Mouse (Mus musculus): ENCODE measurements around the gene Tmem236. TPM values are rescaled to one million over a fixed set of nuclear protein-coding genes. Genes with fewer than 3 reads are reported as not detected.

The Tmem236 gene
- polyA plus RNA-seq, 1 experiment from 2014 or later: 0.08 TPM

DNA sequence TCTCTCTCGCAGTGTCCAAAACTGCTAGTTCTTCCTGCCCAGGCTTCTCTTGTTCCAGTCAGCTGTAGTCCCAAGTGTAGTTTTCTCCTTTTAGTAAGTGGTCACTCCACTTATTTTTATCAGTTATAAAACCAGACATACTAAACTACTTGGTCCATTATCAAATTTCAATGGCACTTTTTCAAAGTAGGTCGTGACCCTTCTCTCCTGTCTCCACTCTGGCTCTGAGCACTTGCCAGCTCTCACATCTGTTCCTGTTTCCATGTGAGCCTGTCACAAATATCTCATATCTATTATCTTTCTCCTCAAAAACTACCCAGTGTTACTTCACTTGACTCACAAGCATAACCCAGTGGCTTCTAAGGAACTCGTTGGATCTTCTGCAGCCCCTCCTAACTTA is 29.0 kb upstream of the Tmem236 start:
- 88% methylated on average over 3 of the region's 3 CpGs for WGBS
- no peak overlapping the region for H3K4me3 ChIP-seq (ENCODE audit: low read depth, low read length)
- H3K9me3 ChIP-seq (ENCODE audit: control insufficient read depth, low read length): no peaks in the 10 kb centered on the region
- H3K4me2 ChIP-seq (replicated peaks; ENCODE audit: low read depth, low read length): no peak overlapping the region
- no peak overlapping the region for H3K27ac ChIP-seq (ENCODE audit: low read depth, low read length)
- no peak for DNase-seq (ENCODE audit: low spot score)
- ATAC-seq (ENCODE audit: low FRiP score): no peak
- 0 out of 2 replicates have a peak, but pooled peaks cover 2% of the 10 kb centered on the region for H3K36me3 ChIP-seq (ENCODE audit: control insufficient read depth, insufficient read depth, low read length)
- no peak overlapping the region for H3K9ac ChIP-seq (ENCODE audit: low read depth, low read length)
- no peaks in the 10 kb centered on the region for H3K27me3 ChIP-seq (ENCODE audit: control insufficient read depth, insufficient read depth, low read length)
- H3K4me1 ChIP-seq (replicated peaks; ENCODE audit: control insufficient read depth, insufficient read depth, low read length): no peaks in the 10 kb centered on the region

DNA sequence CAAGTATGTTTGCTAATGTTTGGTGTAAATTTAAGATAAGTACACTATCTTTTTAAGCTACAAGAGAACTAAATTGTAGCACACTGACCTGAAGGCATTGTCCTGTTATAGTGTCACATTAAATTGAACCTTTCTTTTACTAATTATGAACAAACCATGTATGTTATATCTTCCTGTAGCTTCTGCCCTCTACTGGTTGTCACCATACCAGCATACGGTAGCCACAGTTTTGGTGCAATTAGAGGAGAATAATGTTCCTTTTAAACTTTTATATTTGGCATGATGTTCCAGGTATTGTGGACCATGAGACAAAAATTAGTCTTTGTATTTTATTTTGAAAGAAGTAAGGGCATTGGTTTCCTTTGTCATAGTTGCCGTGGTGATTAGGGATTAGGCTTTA is 27.4 kb upstream of the Tmem236 start:
- Histone ChIP-seq H3K4me3 (ENCODE audit: low read depth, low read length) (no peak overlapping the region), H3K9me3 (ENCODE audit: control insufficient read depth, low read length) (no peaks in the 10 kb centered on the region), H3K4me2 (replicated peaks; ENCODE audit: low read depth, low read length) (no peak overlapping the region), H3K27ac (ENCODE audit: low read depth, low read length) (no peak overlapping the region), H3K27me3 (ENCODE audit: control insufficient read depth, insufficient read depth, low read length) (no peaks in the 10 kb centered on the region), H3K4me1 (replicated peaks; ENCODE audit: control insufficient read depth, insufficient read depth, low read length) (no peaks in the 10 kb centered on the region), H3K9ac (ENCODE audit: low read depth, low read length) (no peak overlapping the region), H3K36me3 (ENCODE audit: control insufficient read depth, insufficient read depth, low read length) (0 out of 2 replicates have a peak, but pooled peaks cover 2% of the 10 kb centered on the region)
- WGBS: 89% methylated on average over 2 of the region's 2 CpGs
- DNase-seq (ENCODE audit: low spot score): peak; percentile 16
- ATAC-seq (ENCODE audit: low FRiP score): no peak

DNA sequence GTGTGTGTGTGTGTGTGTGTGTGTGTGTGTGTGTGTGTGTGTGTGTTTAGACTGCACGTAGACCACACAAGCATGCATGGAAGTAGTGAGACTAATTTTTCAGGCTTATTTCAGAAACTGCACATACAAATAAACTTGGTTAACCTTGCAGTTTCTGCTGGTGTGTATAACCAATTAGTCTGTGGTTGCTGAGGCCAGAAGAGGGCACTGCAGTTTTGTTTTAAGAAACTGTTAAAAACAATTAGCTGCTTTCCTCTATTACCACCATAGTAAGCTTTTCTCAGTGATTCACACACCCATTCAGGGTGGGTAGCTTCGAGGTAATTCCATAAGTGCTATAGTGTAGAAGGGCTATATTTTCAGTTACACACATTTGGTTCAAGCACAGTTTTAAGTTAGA is 23.5 kb upstream of the Tmem236 start:
- Histone ChIP-seq H3K4me2 (replicated peaks; ENCODE audit: low read depth, low read length) (no peak overlapping the region), H3K4me1 (replicated peaks; ENCODE audit: control insufficient read depth, insufficient read depth, low read length) (no peaks in the 10 kb centered on the region), H3K9ac (ENCODE audit: low read depth, low read length) (no peak overlapping the region), H3K4me3 (ENCODE audit: low read depth, low read length) (no peak overlapping the region), H3K27ac (ENCODE audit: low read depth, low read length) (no peak overlapping the region), H3K9me3 (ENCODE audit: control insufficient read depth, low read length) (no peaks in the 10 kb centered on the region), H3K36me3 (ENCODE audit: control insufficient read depth, insufficient read depth, low read length) (no peaks in the 10 kb centered on the region), H3K27me3 (ENCODE audit: control insufficient read depth, insufficient read depth, low read length) (no peaks in the 10 kb centered on the region)
- DNase-seq (ENCODE audit: low spot score) (no peak), ATAC-seq (ENCODE audit: low FRiP score) (no peak)
- WGBS: 92% methylated on average over 2 of the region's 2 CpGs

DNA sequence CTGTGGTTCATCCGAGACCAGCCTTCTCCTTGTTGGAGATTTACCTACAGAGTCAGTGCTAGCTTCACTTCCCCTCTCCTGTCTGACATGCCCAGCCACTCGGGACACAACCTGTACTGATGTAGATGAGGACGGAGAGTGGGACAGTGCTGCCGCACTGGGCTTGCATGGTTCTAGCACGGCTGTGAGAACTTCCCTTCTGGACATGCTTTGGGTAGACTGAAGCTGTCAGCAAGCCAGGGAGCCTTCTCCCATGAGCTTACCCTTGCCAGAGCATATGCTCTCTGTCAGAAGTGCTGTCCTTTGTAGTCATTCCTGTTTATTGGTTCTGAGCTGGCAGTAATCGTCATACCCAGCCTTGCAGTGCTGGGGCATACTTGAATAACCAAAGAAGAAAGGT is 22.5 kb upstream of the Tmem236 start:
- Histone ChIP-seq H3K4me1 (replicated peaks; ENCODE audit: control insufficient read depth, insufficient read depth, low read length) (no peaks in the 10 kb centered on the region), H3K4me2 (replicated peaks; ENCODE audit: low read depth, low read length) (no peak overlapping the region), H3K9ac (ENCODE audit: low read depth, low read length) (no peak overlapping the region), H3K27me3 (ENCODE audit: control insufficient read depth, insufficient read depth, low read length) (no peaks in the 10 kb centered on the region), H3K27ac (ENCODE audit: low read depth, low read length) (no peak overlapping the region), H3K36me3 (ENCODE audit: control insufficient read depth, insufficient read depth, low read length) (no peaks in the 10 kb centered on the region), H3K4me3 (ENCODE audit: low read depth, low read length) (no peak overlapping the region), H3K9me3 (ENCODE audit: control insufficient read depth, low read length) (no peaks in the 10 kb centered on the region)
- no peak for ATAC-seq (ENCODE audit: low FRiP score)
- no peak for DNase-seq (ENCODE audit: low spot score)
- 93% methylated on average over 6 of the region's 6 CpGs for WGBS

DNA sequence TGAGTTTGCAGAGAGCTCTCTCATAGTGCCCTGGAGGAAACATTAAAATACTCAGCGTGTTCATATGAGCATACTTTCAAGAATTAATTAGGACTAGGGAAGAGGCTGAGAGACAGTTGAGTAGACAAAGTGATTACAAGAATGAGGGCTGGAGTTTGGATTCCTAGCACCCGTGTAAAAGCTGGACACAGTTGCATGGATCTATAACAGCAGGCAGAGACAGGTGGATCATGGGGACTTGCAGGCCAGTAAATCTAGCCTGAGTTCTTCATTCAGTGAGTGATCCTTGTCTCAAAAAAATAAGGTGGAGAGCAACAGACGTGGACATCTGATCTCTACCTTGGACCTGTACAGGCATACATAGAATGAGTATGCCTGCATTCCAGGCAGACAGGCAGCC is 15.3 kb upstream of the Tmem236 start:
- no peaks in the 10 kb centered on the region for H3K27me3 ChIP-seq (ENCODE audit: control insufficient read depth, insufficient read depth, low read length)
- H3K4me3 ChIP-seq (ENCODE audit: low read depth, low read length): no peak overlapping the region
- ATAC-seq (ENCODE audit: low FRiP score) (no peak), DNase-seq (ENCODE audit: low spot score) (no peak)
- H3K9ac ChIP-seq (ENCODE audit: low read depth, low read length): no peak overlapping the region
- no peak overlapping the region for H3K4me2 ChIP-seq (replicated peaks; ENCODE audit: low read depth, low read length)
- H3K36me3 ChIP-seq (ENCODE audit: control insufficient read depth, insufficient read depth, low read length): no peaks in the 10 kb centered on the region
- no peaks in the 10 kb centered on the region for H3K9me3 ChIP-seq (ENCODE audit: control insufficient read depth, low read length)
- no peaks in the 10 kb centered on the region for H3K4me1 ChIP-seq (replicated peaks; ENCODE audit: control insufficient read depth, insufficient read depth, low read length)
- H3K27ac ChIP-seq (ENCODE audit: low read depth, low read length): no peak overlapping the region
- 93% methylated on average over 3 of the region's 3 CpGs for WGBS

- Histone ChIP-seq H3K4me1 (replicated peaks; ENCODE audit: control insufficient read depth, insufficient read depth, low read length) (no peaks in the 10 kb centered on the region), H3K36me3 (ENCODE audit: control insufficient read depth, insufficient read depth, low read length) (no peaks in the 10 kb centered on the region), H3K9me3 (ENCODE audit: control insufficient read depth, low read length) (no peaks in the 10 kb centered on the region), H3K27me3 (ENCODE audit: control insufficient read depth, insufficient read depth, low read length) (no peaks in the 10 kb centered on the region), H3K27ac (ENCODE audit: low read depth, low read length) (no peak overlapping the region), H3K4me2 (replicated peaks; ENCODE audit: low read depth, low read length) (no peak overlapping the region), H3K9ac (ENCODE audit: low read depth, low read length) (no peak overlapping the region), H3K4me3 (ENCODE audit: low read depth, low read length) (no peak overlapping the region)
- no peak for DNase-seq (ENCODE audit: low spot score)
- WGBS: 79% methylated on average over 2 of the region's 2 CpGs
- ATAC-seq (ENCODE audit: low FRiP score): no peak
These were observed 14.6 kb upstream of the Tmem236 start for GRCm38 (mm10) chr2:14159756-14160155.

- no peak overlapping the region for H3K4me2 ChIP-seq (replicated peaks; ENCODE audit: low read depth, low read length)
- ATAC-seq (ENCODE audit: low FRiP score) (no peak), DNase-seq (ENCODE audit: low spot score) (no peak)
- no peaks in the 10 kb centered on the region for H3K36me3 ChIP-seq (ENCODE audit: control insufficient read depth, insufficient read depth, low read length)
- no peaks in the 10 kb centered on the region for H3K9me3 ChIP-seq (ENCODE audit: control insufficient read depth, low read length)
- no peak overlapping the region for H3K9ac ChIP-seq (ENCODE audit: low read depth, low read length)
- no peaks in the 10 kb centered on the region for H3K27me3 ChIP-seq (ENCODE audit: control insufficient read depth, insufficient read depth, low read length)
- H3K4me1 ChIP-seq (replicated peaks; ENCODE audit: control insufficient read depth, insufficient read depth, low read length): no peaks in the 10 kb centered on the region
- no peak overlapping the region for H3K27ac ChIP-seq (ENCODE audit: low read depth, low read length)
- no peak overlapping the region for H3K4me3 ChIP-seq (ENCODE audit: low read depth, low read length)
- 85% methylated on average over 5 of the region's 5 CpGs for WGBS
These were observed 9.8 kb upstream of the Tmem236 start for GRCm38 (mm10) chr2:14164459-14165030.

DNA sequence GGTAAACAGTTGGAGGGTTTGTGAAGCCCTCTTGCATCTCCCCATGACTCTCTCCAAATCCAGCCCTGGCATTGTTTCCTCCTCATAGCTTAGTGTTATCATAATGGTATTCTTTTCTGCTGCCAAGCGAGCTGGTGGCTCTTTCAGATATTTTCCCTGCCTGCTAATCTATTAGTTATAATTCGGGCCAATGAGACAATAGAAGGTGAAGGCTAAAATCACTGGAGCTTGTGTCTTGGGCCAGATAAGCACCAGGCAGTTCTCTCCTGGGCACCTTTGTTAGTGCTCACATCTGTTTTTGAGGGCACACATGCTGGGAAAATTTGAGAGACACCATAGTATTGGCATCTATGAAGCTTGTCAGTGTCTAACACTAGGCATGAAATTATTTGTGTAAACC is 9.3 kb upstream of the Tmem236 start:
- no peak overlapping the region for H3K27ac ChIP-seq (ENCODE audit: low read depth, low read length)
- ATAC-seq (ENCODE audit: low FRiP score) (no peak), DNase-seq (ENCODE audit: low spot score) (no peak)
- H3K9me3 ChIP-seq (ENCODE audit: control insufficient read depth, low read length): no peaks in the 10 kb centered on the region
- H3K27me3 ChIP-seq (ENCODE audit: control insufficient read depth, insufficient read depth, low read length): no peaks in the 10 kb centered on the region
- no peak overlapping the region for H3K4me3 ChIP-seq (ENCODE audit: low read depth, low read length)
- H3K36me3 ChIP-seq (ENCODE audit: control insufficient read depth, insufficient read depth, low read length): no peaks in the 10 kb centered on the region
- H3K4me2 ChIP-seq (replicated peaks; ENCODE audit: low read depth, low read length): no peak overlapping the region
- no peak overlapping the region for H3K9ac ChIP-seq (ENCODE audit: low read depth, low read length)
- H3K4me1 ChIP-seq (replicated peaks; ENCODE audit: control insufficient read depth, insufficient read depth, low read length): no peaks in the 10 kb centered on the region
- WGBS: 77% methylated on average over 2 of the region's 2 CpGs

DNA sequence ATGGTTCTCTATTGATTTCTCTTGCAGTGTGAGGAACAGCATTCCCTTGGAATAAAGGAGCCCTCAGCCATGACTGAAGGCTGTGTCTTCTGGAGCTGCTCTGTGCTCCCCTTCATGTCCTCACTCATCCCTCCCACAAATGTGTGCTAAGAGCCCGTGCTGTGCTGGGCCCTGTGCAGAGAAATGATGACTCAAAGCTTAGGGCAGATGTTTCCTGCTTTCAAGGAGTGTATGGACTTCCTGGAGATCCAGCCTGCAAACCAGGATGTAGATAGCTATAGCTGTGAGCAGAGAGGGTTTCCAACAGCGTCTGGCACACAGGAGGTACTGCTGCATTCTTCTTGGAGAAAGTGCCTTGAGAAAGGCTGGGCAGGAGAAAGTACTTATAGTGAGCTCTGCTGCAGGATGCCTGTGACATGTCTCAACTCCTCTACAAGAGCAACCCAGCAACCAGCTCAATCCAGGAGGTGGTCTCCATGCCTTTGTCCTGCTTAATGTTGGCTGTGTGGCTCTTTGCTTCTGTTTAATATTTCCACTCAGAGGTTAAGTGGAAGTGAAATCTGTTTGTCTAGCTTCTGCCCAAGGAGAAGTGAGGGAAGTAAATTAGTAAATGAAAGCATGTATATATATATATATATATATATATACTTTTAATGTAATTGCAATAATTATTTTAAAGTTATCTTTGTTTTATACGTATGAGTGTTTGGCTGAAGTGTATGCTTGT is 8.5 kb upstream of the Tmem236 start:
- no peaks in the 10 kb centered on the region for H3K27me3 ChIP-seq (ENCODE audit: control insufficient read depth, insufficient read depth, low read length)
- H3K9ac ChIP-seq (ENCODE audit: low read depth, low read length): no peak overlapping the region
- 0 out of 2 replicates have a peak, but pooled peaks have one; percentile 30 for ATAC-seq (ENCODE audit: low FRiP score)
- H3K4me2 ChIP-seq (replicated peaks; ENCODE audit: low read depth, low read length): no peak overlapping the region
- no peaks in the 10 kb centered on the region for H3K4me1 ChIP-seq (replicated peaks; ENCODE audit: control insufficient read depth, insufficient read depth, low read length)
- no peaks in the 10 kb centered on the region for H3K9me3 ChIP-seq (ENCODE audit: control insufficient read depth, low read length)
- WGBS: 79% methylated on average over 3 of the region's 3 CpGs
- no peak for DNase-seq (ENCODE audit: low spot score)
- no peak overlapping the region for H3K27ac ChIP-seq (ENCODE audit: low read depth, low read length)
- no peaks in the 10 kb centered on the region for H3K36me3 ChIP-seq (ENCODE audit: control insufficient read depth, insufficient read depth, low read length)
- H3K4me3 ChIP-seq (ENCODE audit: low read depth, low read length): no peak overlapping the region
